Mouse (Mus musculus) gastrocnemius, postnatal 25 days (tissue): ENCODE results near the gene Ago1. TPM values are rescaled to one million over a fixed set of nuclear protein-coding genes. Genes with fewer than 3 reads are reported as not detected.

ENCODE experiments used
- DNase-seq: peaks from one replicate; pipeline ENCODE4 v3.0.0; 2022
- long read RNA-seq, 2 experiments: library from polyadenylated mRNA; stranded (forward); transcript quantifications; one replicate each; pipeline ENCODE4 v2.0.0; 2021
- total RNA-seq, 2 experiments: library from RNA; stranded (reverse); gene quantifications; 1 replicate in 1 of 2; 2 replicates in 1 of 2; pipeline ENCODE4 v1.2.3; 2021

Gene Ago1
- 1 to 10 TPM; 5.6 to 6.8 TPM for total RNA-seq
- long read RNA-seq, experiment 1: 0 reads
- long read RNA-seq, experiment 2, partial matches to known transcripts: 0 of 2 reads
- long read RNA-seq, experiment 2, other reads (novel, unspliced or antisense): 2 of 2 reads

DNA sequence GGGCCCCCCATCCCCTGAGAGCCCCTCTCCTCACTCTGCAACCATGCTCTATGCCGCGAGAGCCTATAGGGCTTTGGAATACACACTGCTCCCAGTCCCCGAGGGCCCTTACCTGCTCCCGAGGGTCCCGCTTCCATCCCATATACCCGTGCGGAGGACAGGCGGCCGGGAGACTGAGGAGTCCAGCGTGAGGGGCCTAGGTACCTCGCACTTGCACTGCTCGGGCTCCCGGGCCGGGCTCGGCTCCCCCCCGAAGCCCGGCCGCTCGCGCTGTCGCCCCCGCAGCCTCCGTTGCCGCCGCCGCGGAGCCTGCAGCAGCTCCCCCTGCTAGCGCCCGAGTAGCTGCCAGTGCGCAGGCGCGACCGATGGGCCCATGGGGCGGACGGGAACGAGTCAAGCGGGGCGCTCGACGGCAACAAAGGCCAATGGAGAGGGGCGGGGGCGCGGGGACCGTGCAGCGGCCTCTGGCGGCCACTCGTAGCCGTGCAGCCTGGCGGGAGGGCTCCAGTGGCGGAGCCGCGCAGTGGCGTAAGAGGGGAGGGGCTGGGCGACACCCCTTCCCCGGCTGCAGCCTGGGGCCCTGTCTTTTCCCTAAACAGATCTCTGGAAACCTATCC is at the start of gene Ago1:
TSS of gene Ago1 (minus strand) at position 299 of the 617 bp plus-strand sequence.
- peak; percentile 95 for DNase-seq

DNA sequence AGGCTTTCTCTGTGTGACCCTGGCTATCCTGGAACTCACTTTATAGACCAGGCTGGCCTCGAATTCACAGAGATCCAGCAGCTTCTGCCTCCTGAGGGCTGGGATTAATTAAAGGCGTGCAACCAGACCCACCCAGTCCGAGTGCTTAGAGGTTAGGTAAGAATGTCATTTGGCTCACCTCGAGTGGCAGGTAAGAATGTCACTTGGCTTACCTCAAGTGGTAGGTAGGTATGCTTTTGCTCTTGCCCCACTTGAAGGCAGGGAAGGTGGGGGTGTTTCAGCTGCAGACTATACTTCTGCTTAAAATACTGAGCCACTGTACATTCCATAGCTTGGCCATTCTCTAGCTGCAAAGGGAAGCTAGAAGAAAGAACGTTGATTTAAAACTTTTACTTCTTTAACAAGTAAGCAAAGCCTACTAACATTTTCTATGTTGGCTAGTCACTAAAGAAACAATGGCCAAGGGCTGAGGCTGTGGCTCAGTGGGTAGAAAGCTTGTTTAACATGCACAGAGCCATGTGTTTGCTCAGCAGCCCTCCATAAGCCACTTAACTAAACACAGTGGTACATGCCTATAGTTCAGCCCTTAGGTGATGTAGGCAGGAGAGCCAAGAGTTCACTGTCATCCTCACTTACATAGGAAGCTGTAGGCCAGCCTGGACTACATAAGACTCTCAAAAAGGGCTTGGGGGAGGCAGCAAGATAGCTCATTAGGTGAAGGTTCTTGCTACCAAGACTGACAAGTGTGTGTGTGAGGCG is 44.1 kb upstream of the Ago1 start:
- DNase-seq: no peak

DNA sequence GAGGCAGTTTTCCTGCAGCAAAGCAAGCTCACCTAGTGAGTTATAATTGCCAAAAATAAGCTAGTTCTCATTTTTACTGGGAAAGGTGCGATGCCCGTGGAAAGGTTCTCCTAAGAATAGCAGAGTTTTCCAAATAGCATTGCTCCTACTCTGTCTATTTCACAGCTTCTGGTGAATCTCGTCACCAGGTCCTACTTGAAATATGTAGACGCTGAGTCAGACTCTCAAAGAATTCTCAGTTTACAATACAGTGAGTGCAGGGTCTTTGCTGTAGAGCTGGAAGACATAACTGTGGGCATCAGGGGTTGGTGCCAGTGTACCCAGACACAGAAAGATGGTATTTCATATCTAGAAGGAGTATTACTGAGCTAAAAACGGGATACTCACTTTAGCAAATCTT is 42.6 kb upstream of the Ago1 start:
- no peak for DNase-seq

DNA sequence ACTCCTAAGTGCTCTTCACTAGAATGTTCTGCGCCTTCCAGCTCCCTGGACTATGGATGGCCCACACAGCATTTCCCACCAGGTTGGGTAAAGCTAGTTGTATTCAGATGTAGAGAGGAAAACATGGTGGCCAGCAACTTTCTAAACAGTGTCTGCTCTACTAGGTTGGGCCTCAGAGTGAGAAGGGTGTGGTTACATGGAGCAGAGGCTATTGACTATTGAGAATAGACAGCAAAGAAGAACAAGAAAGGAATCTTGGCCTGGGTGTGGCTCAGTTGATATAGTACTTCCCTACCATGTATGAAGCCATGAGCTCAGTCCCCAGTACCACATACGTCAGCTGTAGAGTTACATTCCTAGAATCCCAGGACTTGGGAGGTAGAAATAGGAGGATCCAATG is 40.7 kb upstream of the Ago1 start:
- DNase-seq: no peak

DNA sequence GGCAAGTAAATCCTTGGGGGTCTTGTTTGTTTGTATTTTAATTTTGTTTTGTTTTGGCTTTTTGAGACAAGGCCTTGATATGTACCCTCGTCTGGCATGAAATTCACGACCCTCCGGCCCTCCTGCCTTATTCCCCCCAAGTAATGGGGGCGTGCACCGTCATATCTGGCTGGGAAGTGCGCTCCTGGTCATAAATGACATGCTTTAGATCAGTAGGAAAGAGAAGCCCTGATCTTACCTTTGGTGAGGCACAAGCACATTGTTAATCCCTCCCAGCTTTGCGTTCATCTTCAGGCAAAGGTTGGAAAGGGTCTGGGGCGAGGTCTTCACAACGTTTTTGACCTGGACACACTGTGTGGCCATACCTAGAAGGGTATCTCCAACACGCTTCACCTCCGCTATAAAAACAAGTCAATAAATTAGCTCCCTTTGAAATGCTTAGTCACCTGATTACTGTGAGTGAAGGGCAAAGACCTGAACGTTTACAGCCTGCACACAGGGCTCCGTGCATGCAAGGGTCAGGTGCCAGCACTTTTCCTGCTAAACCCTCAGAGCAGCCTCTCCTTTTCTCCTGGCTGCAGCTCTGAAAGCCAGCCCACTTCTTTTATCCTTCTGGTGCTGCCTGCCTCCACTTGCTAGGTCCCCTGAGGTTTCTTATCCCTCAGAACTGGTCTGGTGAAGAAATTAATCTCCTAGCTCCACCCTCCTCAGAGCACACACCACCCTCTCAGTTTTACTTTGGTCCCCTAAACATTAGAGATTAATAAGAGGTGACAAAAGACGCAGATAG is 39.9 kb upstream of the Ago1 start:
- DNase-seq: no peak

DNA sequence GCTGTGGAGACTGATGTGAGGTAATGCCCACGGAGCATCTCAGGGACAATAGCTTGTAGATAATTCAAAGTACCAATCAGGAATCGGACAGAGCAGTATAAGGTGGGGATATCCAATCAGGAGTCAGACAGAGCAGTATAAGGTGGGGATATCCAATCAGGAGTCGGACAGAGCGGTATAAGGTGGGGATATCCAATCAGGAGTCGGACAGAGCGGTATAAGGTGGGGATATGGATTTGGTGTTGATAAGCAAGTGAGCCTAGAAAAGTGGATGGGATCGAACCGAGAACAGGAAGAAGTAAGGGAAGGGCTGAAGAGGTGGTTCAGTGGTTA is 34.6 kb upstream of the Ago1 start:
- DNase-seq: no peak

DNA sequence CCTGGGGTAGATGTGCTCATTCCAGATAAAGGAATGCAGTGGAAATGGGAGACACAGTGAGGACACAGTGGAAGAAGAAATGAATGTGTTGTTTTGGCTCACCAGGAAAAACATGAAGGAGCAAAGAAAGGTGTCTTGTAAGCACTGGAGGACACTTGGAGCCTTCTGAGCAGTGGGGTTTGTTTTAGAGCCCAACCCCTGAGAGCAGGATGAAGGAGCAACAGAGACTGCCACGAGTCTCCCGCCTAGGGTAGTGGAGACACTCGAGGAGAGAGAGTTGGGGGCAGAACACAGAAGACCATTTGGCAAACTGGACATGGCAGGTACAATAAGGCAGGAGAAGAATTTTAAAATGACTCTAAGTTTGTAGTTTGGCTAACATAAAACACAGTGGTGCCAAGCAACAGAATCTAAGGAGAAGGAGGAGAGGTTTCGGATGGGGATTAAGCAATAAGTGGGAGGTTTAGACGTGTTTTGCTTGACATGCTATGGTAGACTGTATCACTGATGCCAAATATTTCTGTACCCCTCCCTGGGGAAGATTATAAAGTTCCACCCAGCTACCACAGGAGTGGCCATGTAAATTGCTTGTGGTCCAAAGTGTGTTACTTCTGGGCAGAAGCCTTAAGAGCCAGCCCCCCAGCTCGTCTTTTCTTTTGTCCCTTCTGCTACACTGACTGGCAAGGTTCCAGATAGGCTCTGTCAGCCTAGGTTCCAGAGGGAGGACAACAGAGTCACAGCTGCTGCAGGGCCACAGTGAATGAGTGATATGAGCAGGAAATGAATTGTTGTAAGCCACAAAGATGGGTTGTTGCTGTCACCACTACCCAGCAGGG is 34.0 kb upstream of the Ago1 start:
- DNase-seq: no peak

DNA sequence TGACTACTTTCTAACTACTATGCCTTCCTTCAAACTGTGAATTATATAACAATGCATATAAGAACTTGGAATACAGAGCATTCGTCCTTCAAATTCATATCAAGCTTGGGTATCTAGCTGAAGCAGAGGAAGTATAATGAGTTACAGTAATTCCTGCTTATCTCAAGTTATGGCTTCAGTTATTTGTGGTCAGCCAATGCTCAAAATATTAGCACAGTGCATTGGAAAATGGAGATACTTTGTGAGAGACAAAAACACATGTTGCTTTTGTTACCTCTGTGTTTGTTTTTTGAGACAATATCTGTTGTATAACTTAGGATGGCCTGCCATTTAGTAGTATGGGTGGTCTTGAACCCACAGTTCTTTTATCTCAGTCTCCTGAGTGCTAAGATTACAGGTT is 30.2 kb upstream of the Ago1 start:
- DNase-seq: no peak

DNA sequence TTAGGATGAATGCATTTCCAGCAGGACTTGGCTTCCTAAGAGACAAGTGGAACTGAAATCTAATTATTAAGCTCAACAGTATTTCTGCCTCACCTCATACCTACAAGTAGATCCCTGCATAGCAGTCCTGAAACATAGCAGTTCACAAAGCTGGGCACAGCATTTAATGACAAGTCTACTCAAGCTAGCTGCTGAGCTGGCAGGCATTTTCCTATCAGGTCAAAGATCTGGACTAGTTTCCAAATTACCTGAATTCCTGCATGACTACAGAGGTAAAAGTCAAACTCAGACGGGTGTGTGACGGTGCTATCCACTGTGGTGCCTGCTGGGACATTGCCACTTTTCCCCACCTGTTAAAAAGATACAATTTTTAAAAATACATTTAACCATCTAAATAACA is 28.6 kb upstream of the Ago1 start:
- no peak for DNase-seq

DNA sequence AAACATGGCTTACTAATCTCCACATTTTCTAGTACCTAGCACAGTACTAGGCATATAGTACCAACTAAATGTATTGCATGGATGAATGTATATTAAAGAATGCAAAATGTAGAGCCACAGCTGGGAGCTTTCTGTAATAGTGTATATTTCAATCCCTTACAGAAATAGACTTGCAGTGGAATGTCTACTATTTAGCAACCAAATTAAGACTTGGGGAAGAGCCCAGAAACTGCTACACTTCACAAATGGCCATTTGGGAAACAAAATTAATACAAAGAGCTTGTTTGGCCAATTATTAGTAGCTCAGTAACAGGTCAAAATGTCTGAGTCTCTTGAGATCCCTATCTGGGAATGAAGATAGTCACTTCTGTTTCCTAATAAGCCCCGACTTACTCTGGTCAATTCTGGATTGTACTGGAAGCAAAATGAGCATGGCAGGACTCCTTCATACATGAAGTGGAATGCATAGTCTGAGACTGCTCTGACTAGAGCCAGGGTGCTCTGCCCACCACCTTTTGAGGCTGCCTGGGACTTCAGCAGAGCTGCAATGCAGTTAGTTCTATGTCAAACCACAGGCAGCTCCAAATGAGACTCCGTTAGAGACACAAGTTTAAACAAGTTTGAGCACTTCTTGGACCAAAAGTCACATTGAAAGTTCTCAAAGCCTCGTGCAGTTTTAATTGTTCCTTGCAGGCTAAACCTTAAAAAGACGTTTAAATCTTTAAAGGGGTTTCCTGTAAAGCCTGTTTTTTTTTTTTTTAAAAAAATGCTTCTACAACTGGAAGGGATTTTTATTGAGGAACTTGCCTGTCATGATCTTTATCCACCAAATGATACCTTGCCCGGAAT is 27.8 kb upstream of the Ago1 start:
- no peak for DNase-seq

DNA sequence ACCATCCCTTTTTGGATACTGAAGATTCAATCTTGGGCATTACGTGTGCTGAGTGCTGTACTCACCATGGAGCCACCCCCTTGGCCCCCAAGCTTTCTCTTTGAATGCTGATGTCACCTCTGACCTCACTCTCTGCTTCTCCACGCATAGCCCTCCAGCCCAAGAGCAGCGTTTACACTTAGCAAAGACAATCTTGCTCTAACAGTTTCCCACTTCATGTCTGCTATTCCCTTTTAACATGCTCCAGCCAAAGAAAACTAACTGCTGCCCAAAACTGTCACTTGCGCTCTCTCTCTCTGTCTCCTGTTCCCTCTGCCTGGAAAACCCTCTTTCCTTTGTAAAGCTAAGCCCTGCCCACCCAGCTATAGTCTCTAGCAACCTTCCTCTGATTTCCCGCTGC is 27.1 kb upstream of the Ago1 start:
- DNase-seq: no peak

DNA sequence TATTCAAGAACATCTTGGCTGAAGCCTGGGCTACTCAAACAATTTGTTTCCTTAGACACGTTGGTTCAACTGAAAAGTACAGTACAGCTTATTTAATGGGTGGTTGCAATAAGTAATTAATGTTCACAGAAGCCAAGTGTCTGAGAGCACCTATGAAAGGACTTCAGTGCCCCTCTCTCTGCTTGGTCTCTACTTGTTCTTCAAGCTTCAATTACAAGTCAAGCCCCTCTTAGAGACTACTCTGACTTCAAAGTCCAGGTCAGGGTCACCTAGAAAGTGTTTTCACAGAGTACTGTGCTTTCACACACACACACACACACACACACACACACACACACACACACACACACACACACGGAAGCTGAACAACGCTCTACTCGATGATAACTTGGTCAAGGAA is 25.0 kb upstream of the Ago1 start:
- DNase-seq: no peak

DNA sequence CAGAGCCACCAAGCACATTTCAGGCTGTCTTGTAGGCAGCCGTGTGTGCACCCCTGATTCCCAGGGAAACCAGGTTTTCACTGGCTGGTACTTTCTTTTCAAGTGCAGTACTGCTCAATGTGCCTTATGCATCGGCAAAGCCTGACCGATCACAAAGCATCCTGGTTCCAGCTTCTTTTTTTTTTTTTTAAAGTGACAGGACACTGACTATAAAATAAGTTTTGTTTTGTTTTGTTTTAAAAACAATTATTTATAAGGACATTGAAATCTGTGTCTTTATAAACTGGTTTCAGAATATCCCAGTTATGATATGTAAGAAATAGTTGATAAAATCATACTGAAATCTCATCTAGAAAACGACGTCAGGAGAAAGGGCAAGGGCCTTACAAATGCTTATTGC is 23.6 kb upstream of the Ago1 start:
- DNase-seq: no peak

DNA sequence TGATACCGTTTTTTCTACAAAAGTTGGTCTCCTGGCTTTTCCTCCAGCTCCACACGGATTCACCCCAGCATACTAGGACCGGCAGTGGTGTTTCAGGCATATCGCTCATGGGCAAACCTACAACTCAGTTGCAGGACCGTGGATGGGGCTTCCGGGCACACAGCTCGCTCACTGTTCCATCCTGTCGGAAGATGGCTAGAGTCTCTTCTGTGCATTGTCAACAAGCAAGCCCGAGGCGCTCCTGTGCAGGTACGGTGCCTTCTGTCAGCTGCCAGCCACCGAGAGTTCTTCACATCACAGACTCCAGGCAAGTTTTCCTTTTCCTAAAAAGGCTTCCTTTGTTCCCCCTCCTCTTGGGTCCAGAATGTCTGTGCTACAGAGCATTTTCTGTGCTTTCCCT is 22.3 kb upstream of the Ago1 start:
- DNase-seq: no peak

DNA sequence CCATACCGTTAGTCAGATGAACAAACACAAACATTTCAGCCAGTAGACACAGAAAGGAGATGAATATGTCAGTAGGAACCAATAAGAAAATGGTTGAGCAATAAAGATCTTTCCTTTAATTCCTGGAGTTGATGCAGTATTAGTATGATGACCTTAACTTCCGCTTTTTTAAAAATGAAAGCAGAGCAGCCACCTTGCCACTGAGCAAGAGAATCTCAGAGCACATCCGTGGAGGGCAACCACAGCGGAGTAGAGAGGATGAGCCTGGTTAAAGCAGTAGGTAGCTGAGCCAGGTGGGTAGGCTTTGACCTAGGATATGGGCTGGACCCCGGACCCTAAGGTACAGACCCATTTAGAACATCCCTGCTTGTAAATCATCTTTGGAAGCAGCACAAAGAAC is 21.4 kb upstream of the Ago1 start:
- DNase-seq: no peak

DNA sequence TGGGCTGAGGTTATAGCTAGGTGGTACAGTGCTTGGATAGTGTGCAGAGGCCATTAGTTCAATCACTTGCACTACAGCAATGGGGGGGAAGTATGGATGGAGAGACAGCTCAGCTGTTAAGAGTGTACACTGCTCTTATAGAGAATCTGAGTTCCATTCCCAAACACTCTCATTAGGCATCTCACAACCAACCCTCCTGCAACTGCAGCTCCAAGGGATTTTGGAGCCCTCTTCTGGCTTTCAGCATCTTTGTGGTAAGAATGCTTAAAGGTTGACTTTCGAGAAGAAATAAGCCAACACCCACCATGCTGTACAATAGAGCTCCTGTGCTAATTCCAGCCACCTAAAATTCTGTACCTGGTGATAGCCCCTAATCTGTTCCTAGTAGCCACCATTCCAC is 17.8 kb upstream of the Ago1 start:
- DNase-seq: no peak

DNA sequence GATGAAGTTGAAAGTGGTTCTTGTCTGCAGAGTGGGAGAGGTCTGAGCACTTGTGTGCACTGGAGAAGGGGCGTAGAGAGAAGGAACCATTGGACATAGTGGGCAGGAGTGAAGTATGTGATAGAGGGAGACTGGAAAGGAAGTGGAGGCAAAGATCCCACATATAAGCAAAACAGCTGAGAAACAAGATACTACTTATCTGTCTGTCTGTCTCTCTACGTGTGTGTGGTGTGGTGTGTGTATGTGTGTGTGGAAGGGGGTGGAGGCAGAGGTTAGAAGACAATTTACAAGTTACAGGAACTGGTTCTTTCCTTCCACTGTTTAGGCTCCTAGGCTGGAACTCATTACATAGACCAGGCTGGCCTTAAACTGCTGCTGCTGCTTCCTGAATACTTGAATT is 16.7 kb upstream of the Ago1 start:
- DNase-seq: no peak

DNA sequence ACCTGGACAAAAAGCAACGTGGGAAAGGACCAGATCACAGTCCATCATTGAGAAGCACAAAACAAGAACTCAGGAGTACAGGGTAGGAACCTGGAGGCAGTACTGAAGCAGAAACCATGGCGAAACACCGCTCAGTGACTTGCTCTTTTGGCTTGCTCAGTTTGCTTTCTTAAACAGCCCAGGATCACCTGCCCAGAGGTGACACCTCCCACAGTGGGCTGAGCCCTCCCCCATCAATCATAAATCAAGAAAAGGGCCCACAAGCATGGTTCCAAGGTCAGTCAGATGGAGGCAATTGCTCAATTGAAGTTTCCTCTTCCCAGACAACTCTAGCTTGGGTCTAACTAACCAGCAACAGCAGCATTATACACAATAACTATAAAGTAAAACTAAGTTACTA is 15.5 kb upstream of the Ago1 start:
- no peak for DNase-seq

DNA sequence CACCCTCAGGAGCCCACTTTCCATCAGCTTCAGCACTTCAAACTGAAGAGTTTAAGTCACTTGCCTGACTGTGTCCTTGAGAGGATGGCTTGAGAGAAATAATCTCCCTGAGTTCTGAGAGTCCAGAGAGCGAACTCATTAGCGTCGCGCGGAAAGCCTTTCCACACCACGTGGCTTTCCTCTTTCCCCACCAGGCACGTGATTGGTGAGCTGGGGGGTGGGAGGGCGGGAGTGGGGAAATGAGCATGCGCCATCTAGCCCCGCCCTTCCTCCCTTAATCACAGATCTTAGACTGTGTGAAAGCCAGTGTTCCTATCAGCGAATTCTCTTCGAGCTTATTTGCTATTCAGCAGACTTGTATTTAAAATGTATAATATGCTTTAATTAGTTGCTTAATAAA is 14.6 kb upstream of the Ago1 start:
- no peak for DNase-seq

DNA sequence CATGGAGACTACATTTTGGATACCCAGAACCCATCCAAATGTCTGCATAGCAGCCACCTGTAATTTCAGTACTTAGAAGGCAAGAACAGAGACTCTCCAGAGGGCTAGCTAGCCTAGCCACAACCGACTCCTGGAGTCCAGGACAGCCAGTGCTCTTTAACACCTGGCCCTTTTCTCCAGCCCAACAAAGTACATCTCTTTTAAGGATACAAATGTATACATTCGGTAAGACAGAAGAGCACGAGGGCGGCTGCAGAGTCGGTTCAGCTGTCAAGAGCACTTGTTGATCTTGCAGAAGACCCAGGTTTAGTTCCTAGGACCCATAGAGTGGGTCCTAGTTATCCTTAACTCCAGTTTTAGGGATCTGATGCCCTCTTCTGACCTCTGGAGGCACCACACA is 13.1 kb upstream of the Ago1 start:
- no peak for DNase-seq

DNA sequence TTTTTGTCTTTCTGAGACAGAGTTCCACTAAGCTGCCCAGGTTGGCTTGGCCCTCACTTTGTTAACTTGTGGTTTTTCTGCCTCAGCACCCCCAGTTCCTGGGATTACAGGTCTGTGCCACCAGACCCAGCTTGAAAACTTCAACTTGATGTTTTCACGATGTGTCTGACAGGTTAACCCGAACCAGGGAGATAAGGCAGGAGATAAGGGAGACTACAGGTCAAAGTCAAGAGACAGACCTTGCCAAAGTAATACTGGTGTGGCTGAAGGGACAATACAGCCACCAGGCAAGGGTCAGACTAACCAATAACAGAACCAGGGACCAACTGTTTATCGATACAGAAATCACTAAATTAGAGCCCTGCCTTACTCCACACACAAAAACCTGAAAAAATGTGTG is 11.9 kb upstream of the Ago1 start:
- no peak for DNase-seq

DNA sequence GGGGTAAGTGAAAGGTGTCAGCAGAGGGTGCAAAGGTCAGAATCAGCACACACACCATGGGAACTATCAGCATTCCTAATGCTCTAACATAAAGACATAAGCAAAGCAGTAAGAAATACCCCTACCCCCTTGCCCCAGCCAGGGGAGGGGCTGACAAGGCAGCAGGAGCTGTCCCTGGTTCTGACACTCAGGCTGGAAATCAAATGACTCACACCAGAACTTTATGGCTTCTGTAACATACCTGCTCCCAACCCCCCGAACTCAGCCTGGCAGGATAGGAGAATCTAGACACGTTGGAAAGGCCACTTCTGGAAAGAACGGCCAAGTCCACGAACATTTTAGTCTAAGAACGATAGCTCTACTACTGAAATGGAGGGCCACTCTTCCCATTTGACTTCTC is 4.6 kb upstream of the Ago1 start:
- no peak for DNase-seq
